Mouse (Mus musculus): Measurements from ENCODE around the gene Plekhh2.

The Plekhh2 gene

DNA sequence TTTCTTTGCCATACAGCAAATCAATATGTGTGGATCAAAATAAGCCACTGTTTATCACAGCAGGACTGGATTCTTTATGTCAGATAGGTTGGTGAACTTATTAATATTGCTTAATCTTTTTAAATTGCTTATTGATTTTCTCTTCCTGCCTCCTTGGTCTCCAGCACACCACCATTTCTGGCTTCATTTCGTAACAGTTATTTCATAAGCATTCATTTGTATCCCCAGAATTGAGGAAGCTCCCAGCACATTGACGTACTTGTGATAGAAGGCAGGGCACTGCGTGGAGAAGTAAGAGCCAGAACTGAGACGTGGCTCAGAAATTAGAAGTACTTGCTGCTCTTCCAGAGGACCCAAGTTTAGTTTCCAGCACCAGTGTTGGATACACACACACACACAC is 135.9 kb downstream of the Plekhh2 start:
- DNase-seq: no peak

GRCm38 (mm10) chr17:84650302-84651017 is 138.8 kb downstream of the Plekhh2 start:
- no peak for DNase-seq

GRCm38 (mm10) chr17:84653544-84653943 is 141.8 kb downstream of the Plekhh2 start:
- no peak for DNase-seq

DNA sequence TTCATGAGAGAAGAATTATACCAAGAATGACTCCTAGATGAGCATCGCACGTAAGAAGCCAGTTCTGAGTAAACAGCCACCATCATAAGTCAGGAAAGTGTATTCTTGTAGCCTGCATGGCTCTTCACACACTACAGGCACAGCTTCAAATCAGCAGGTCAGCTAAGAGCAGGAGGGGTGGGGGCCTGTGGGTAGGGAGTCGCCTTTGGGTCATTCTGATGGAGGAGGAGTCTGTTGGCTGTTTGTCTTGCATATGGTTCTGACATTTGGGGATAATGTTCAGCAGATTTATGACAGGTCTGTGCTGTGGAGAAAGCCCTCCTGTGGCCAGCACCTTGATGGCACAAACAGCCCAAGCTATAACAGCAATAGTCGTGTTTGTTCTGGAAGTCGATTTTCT is 144.5 kb downstream of the Plekhh2 start:
- no peak for DNase-seq

- no peak for DNase-seq
These were observed 145.1 kb downstream of the Plekhh2 start for GRCm38 (mm10) chr17:84656653-84657421.

DNA sequence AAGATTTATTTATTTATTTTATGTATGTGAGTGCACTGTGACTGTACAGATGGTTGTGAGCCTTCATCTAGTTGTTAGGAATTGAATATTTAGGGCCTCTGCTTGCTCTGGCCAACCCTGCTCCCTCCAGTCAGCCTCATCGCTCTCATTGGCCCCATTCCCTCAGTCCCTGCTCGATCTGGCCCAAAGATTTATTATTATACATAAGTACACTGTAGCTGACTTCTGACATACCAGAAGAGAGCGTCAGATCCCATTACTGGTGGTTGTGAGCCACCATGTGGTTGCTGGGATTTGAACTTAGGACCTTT is 145.7 kb downstream of the Plekhh2 start:
- DNase-seq: no peak

- no peak for DNase-seq
These were observed 146.1 kb downstream of the Plekhh2 start for GRCm38 (mm10) chr17:84657782-84658181.

- no peak for DNase-seq
These were observed 146.5 kb downstream of the Plekhh2 start for GRCm38 (mm10) chr17:84658195-84658594.

GRCm38 (mm10) chr17:84658951-84659350 is 147.3 kb downstream of the Plekhh2 start:
- DNase-seq: no peak

DNA sequence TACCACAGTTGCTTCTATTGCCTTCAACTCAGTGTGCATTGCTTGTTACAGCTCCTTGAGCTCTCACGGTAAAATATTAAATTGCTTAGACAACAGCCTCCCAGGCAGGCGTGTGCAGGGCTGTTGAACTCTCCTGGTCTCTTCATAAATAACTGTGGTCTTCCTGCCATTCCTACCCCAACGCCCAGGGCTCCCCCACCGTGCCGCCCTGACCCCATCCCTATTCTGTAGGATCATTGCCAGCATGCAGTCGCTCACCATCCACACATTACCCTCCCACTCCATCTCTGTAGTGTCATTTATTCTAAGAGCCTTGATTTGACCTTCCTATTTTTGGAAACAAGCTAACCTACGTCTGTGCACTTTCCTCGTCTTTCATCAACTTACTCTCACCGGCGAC is 153.4 kb downstream of the Plekhh2 start:
- DNase-seq: no peak

DNA sequence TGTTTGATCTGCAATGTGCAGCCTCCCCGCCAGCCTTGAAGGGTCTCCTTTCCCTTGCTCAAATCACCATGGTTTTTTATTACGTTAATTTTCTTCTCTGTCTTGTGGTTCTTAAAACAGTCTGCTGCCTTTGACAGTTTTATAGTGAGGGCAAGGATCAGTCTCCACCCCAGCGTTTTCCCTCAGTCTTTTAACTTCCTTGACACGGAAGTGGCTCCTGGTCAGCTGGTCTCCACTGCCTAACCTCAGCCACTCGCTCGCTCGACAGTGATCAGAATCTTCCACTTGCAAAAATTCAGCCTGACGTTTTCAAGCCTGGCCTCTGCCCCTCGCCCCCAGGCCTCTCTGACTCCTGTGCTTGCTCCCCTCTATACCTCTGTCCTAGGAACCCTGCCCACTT is 154.0 kb downstream of the Plekhh2 start:
- no peak for DNase-seq

- DNase-seq: no peak
These were observed 156.2 kb downstream of the Plekhh2 start for GRCm38 (mm10) chr17:84667848-84668247.
